Mouse (Mus musculus): ENCODE measurements around the gene Vangl1.

DNA sequence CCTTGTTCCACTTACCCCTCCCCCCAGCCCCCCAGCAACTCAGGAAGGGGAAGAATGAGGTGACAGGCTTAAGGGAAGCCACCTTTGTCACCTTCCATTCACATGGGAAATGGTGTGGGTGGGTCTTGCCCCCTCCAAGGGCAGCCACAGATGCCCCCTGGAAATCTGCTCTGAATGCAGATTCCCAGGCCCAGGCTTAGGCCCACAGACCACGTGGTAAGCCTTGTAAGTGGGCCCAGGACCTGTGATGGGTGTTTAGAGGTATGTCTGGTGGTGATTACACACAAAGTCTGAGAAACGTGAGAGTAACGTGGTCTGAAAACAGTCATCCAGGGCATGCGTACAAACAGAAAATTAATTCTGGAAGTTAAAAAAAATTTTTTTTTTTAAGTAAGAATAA lies 39.6 kb downstream of the Vangl1 start:
- no peak for TF ChIP-seq CTCF (IDR thresholded peaks at IDR 0.05; ENCODE audit: control insufficient read depth, insufficient read depth, insufficient read length)
- TF ChIP-seq MAX (IDR thresholded peaks at IDR 0.05), result no peak
